Mouse (Mus musculus) kidney, postnatal 10 days (tissue): ENCODE results near the gene Gm17027.
"Not testable (repeated sequence)": the region's sequence is repeated elsewhere in the genome, so short reads cannot be mapped to it uniquely, and the experiment has no call there.

Experiments
- DNase-seq: peaks from one replicate; pipeline ENCODE4 v3.0.0; 2021; ENCODE audit warnings: mixed read lengths

The Gm17027 gene

DNA sequence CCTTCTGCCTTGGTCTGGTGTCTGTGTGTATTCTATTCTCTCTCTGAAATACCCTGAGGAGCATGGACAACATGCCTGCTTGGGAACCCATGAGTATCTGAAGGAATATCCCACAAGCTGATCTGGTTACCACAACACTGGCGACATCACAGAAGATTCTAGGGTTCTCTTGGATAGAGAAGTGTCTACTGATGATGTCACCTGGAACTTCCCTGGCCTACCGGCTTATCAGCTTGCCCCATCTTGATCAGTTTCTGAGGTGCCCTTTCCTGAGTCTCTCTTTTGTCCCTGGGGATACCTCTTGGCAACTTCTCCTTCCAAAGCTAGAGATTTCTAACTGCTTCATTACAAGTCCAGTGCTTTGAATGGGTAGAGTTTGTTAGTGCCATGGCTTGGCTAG is at the start of gene Gm17027:
TSS of gene Gm17027 (minus strand) at position 101 of the 400 bp plus-strand sequence.
- not testable (repeated sequence) for DNase-seq

DNA sequence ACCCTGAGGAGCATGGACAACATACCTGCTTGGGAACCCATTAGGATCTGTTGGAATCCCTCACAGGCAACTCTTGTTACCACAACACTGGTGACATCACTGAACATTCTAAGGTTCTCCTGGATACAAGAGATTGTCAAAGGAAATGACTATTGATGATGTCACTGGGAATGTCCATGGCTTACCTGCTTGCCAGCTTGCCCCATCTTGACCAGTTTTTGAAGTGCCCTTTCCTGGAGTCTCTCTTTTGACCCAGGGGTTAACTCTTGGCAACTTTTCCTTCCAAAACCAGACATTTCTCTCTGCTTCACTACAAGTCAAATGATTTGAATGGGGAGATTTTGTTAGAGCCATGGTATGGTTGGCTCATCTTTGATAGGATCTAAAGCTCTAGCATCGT is 28.3 kb upstream of the Gm17027 start, which contains the start of gene Gm3573:
TSS of gene Gm3573 (minus strand) at position 101 of the 400 bp plus-strand sequence.
- not testable (repeated sequence) for DNase-seq

- peak; percentile 7 for DNase-seq
These were observed 21.5 kb upstream of the Gm17027 start for GRCm38 (mm10) chr14:42183936-42184335.

- DNase-seq: peak; percentile 11
These were observed 27.9 kb downstream of the Gm17027 start for GRCm38 (mm10) chr14:42134571-42134970.

GRCm38 (mm10) chr14:42133806-42134205 is 28.6 kb downstream of the Gm17027 start:
- DNase-seq: not testable (repeated sequence)

- not testable (repeated sequence) for DNase-seq
These were observed 45.2 kb downstream of the Gm17027 start, which contains the start of gene Gm7951 for GRCm38 (mm10) chr14:42117269-42117668. Gene Gm7951, minus strand, starts transcription at chr14:42117369.
